Mouse (Mus musculus) kidney, adult 10 weeks (tissue): ENCODE results near the gene Vmn1r18. TPM values are rescaled to one million over a fixed set of nuclear protein-coding genes. Genes with fewer than 3 reads are reported as not detected.

ENCODE experiments used
- polyA plus RNA-seq: library from polyadenylated mRNA; stranded (reverse); fragments of 350-450 nt; fragmentation: Illumina TruSeq; extraction: RNeasy Lipid Tissue Mini Kit (QIAGEN cat#74804); gene quantifications from one replicate; pipeline ENCODE4 v1.2.3, GENCODE M21; 2014; ENCODE audit warnings: low read depth, low replicate concordance

The Vmn1r18 gene
- not detected for polyA plus RNA-seq

GRCm38 (mm10) chr6:57395683-57396082, at the start of gene Vmn1r18:
Gene Vmn1r18 (minus strand): TSS chr6:57395783.

DNA sequence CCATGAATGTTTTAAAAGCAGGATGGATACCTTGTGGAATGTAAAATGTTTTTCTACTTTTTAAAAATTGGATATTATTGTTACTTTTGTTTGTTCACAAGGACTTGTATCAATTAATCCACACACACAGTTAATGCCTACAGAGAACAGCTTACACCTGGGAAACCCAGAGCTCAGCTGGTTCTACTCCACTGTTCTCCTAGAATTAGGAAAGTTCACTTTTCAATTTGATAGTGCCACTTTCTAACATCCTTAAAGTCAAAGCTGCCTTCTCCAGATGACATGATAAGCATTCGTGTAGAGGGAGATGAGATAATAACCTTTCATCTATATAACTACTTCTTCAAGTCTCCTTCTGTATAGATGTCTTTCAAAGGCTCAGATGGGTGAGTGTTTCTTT, 33.0 kb upstream of the Vmn1r18 start, which contains the start of gene Vmn1r20:
Gene Vmn1r20, plus strand, starts transcription at position 301 of the 400 bp plus-strand sequence.

DNA sequence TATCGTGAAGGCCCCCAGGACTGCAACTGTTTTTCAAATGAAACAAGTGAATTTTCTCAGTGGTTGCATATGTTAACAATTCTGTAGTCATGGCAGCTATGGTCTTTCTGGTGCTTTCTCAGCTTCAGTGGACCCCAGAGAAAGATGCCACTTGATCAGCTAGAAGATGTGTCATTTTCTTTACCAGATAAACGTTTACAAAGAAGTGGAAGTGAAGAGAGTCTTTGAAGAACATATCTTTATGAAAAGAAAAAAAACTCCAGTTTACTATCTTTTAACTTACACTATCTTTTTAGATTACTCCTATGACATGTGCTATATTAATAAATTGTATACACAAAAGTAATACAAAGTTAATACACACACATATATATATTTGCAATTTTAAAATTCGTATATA, 7.9 kb upstream of the Vmn1r18 start, which contains the start of gene Vmn1r19:
Gene Vmn1r19, plus strand, starts transcription at position 301 of the 400 bp plus-strand sequence.

GRCm38 (mm10) chr6:57363627-57364026, 32.0 kb downstream of the Vmn1r18 start, which contains the start of gene Vmn1r17:
Gene Vmn1r17 (minus strand): TSS chr6:57363727.

DNA sequence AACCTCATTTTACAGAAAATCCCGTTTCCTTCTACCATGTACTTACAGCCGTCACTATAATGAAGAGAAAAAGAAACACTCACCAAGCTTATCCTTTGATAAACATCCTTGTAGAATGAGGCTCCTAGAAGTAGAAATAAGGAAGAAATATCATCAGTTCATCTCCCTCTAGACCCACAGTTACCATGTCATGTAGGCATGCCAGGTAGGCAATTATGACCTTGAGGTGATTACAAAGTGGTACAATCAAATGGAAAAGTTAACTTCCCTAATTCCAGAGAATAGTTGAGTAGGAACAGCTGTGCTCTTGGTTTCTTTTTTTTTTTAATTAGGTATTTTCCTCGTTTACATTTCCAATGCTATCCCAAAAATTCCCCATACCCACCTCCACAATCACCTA, 66.2 kb downstream of the Vmn1r18 start, which contains the start of gene Vmn1r16:
Gene Vmn1r16, minus strand, starts transcription at position 101 of the 400 bp plus-strand sequence.

Other genes with a start within 250 kb of the Vmn1r18 start
- gene Vmn1r12, start 238.9 kb downstream of the Vmn1r18 start, polyA plus RNA-seq, result not detected
- gene Vmn1r13, start 192.5 kb downstream of the Vmn1r18 start, polyA plus RNA-seq, result not detected
- not detected for gene Vmn1r14, start 164.1 kb downstream of the Vmn1r18 start, polyA plus RNA-seq
- not detected for gene Vmn1r15, start 137.8 kb downstream of the Vmn1r18 start, polyA plus RNA-seq
- gene Vmn1r16, start 66.3 kb downstream of the Vmn1r18 start, polyA plus RNA-seq, result not detected
- gene Vmn1r17, start 32.1 kb downstream of the Vmn1r18 start, polyA plus RNA-seq, result not detected
- gene Vmn1r19, start 8.0 kb upstream of the Vmn1r18 start, polyA plus RNA-seq, result 0.57 TPM
- not detected for gene Vmn1r20, start 33.1 kb upstream of the Vmn1r18 start, polyA plus RNA-seq
- 32.9 TPM for gene Ppm1k, start 139.7 kb upstream of the Vmn1r18 start, polyA plus RNA-seq
- 12.6 TPM for gene Herc6, start 185.2 kb upstream of the Vmn1r18 start, polyA plus RNA-seq